Mouse (Mus musculus): ENCODE results near the gene Ccdc90b. TPM values are rescaled to one million over a fixed set of nuclear protein-coding genes. Genes with fewer than 3 reads are reported as not detected.

Gene Ccdc90b
- 5.5 to 8.6 TPM (median 6.1 TPM) in 4 replicates for total RNA-seq (2023; ENCODE audit: inconsistent age)

DNA sequence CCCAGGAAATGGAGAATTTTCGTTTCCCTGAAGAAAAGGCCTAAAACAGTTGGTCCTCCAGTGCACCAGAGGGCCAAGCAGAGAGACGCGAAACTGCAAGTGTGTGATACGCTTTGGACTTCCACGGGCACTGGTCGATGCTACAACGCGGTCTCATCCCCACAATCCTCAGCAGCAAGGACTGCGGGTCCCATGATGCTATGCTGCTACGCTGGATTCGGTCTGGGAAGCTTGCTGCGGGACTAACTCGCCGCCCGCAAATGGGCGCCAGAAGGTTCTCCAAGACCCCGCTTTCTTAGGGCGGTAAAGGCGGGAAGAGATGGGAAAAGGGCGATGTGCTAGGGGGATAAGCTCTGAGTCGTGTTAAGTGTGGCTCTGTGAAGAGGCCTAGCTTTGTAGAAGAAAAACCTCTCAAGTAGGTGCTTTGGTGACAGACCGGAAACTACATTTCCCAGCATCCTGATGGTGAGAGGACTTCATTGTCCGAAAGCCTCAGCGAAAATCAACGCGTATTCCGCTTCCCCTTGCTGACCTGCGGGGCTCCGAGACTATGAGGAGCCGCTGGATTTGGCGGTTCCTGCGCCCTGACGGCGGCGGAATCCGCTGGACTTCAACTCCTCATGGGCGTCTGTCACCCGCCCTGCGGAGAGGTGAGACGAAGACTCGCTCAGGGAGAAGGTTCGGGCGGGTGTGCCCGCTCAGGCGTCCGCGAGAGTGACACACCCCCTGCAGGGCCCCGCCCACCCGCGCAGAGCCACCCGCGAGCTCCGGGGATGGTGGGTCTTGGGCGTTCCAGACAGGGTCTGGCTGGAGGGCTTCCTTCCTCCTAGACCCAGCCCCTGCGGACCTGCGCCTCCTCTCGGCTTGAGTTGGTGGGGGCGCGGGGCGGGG, at the start of gene Ccdc90b:
Gene Ccdc90b (plus strand): TSS at position 164 of the 891 bp plus-strand sequence.

Other genes with a start within 250 kb of the Ccdc90b start
- gene Ankrd42, start 76.0 kb downstream of the Ccdc90b start, total RNA-seq (2023; ENCODE audit: inconsistent age), result 0.29 to 1.6 TPM (median 0.47 TPM) in 4 replicates
- 265 to 335 TPM (median 311 TPM) in 4 replicates for gene Pcf11, start 108.8 kb downstream of the Ccdc90b start, total RNA-seq (2023; ENCODE audit: inconsistent age)
- gene Rab30, start 180.5 kb downstream of the Ccdc90b start, total RNA-seq (2023; ENCODE audit: inconsistent age), result 114 to 142 TPM (median 119 TPM) in 4 replicates

Measured in B cell, adult (primary cell).